Mouse (Mus musculus): ENCODE data around the gene Pilrb1. TPM values are rescaled to one million over a fixed set of nuclear protein-coding genes. Genes with fewer than 3 reads are reported as not detected.

Gene Pilrb1
- polyA plus RNA-seq, 1 experiment from 2014 or later, result not detected

- Histone ChIP-seq H3K9ac (no peak overlapping the region), H3K27me3 (ENCODE audit: control insufficient read depth, insufficient read depth, low read length) (no peaks in the 10 kb centered on the region), H3K4me1 (replicated peaks; ENCODE audit: control insufficient read depth, insufficient read depth, low read length) (no peaks in the 10 kb centered on the region), H3K9me3 (ENCODE audit: control insufficient read depth, low read length) (no peaks in the 10 kb centered on the region), H3K36me3 (replicated peaks; ENCODE audit: control insufficient read depth, insufficient read depth) (no peaks in the 10 kb centered on the region), H3K4me3 (replicated peaks; ENCODE audit: low read length) (no peak overlapping the region), H3K27ac (no peak overlapping the region), H3K4me2 (replicated peaks) (no peak overlapping the region)
- WGBS, result 70% methylated on average over 4 of the region's 4 CpGs
- DNase-seq (ENCODE audit: low spot score) (no peak), ATAC-seq (ENCODE audit: low FRiP score) (no peak)
Measured at GRCm38 (mm10) chr5:137822126-137822525, 35.8 kb downstream of the Pilrb1 start.

GRCm38 (mm10) chr5:137817466-137818222, 40.3 kb downstream of the Pilrb1 start:
- 84% methylated on average over 4 of the region's 4 CpGs for WGBS
- no peak overlapping the region for H3K4me3 ChIP-seq (replicated peaks; ENCODE audit: low read length)
- no peak overlapping the region for H3K27ac ChIP-seq
- no peaks in the 10 kb centered on the region for H3K36me3 ChIP-seq (replicated peaks; ENCODE audit: control insufficient read depth, insufficient read depth)
- no peak for DNase-seq (ENCODE audit: low spot score)
- no peaks in the 10 kb centered on the region for H3K27me3 ChIP-seq (ENCODE audit: control insufficient read depth, insufficient read depth, low read length)
- no peak overlapping the region for H3K4me2 ChIP-seq (replicated peaks)
- no peak for ATAC-seq (ENCODE audit: low FRiP score)
- no peaks in the 10 kb centered on the region for H3K4me1 ChIP-seq (replicated peaks; ENCODE audit: control insufficient read depth, insufficient read depth, low read length)
- H3K9me3 ChIP-seq (ENCODE audit: control insufficient read depth, low read length), result no peaks in the 10 kb centered on the region
- H3K9ac ChIP-seq, result no peak overlapping the region

GRCm38 (mm10) chr5:137808316-137808715, 49.6 kb downstream of the Pilrb1 start:
- Histone ChIP-seq H3K27me3 (ENCODE audit: control insufficient read depth, insufficient read depth, low read length) (no peaks in the 10 kb centered on the region), H3K36me3 (replicated peaks; ENCODE audit: control insufficient read depth, insufficient read depth) (no peaks in the 10 kb centered on the region), H3K4me2 (replicated peaks) (no peak overlapping the region), H3K9me3 (ENCODE audit: control insufficient read depth, low read length) (no peaks in the 10 kb centered on the region), H3K4me1 (replicated peaks; ENCODE audit: control insufficient read depth, insufficient read depth, low read length) (no peaks in the 10 kb centered on the region), H3K27ac (no peak overlapping the region), H3K9ac (no peak overlapping the region), H3K4me3 (replicated peaks; ENCODE audit: low read length) (no peak overlapping the region)
- DNase-seq (ENCODE audit: low spot score) (no peak), ATAC-seq (ENCODE audit: low FRiP score) (no peak)
- 83% methylated on average over 5 of the region's 5 CpGs for WGBS

- H3K4me1 ChIP-seq (replicated peaks; ENCODE audit: control insufficient read depth, insufficient read depth, low read length), result no peaks in the 10 kb centered on the region
- no peak for DNase-seq (ENCODE audit: low spot score)
- H3K9me3 ChIP-seq (ENCODE audit: control insufficient read depth, low read length), result no peaks in the 10 kb centered on the region
- H3K27ac ChIP-seq, result no peak overlapping the region
- no peak overlapping the region for H3K9ac ChIP-seq
- no peaks in the 10 kb centered on the region for H3K36me3 ChIP-seq (replicated peaks; ENCODE audit: control insufficient read depth, insufficient read depth)
- no peak overlapping the region for H3K4me3 ChIP-seq (replicated peaks; ENCODE audit: low read length)
- 83% methylated on average over 1 of the region's 1 CpGs for WGBS
- H3K4me2 ChIP-seq (replicated peaks), result no peak overlapping the region
- no peak for ATAC-seq (ENCODE audit: low FRiP score)
- H3K27me3 ChIP-seq (ENCODE audit: control insufficient read depth, insufficient read depth, low read length), result no peaks in the 10 kb centered on the region
Measured at GRCm38 (mm10) chr5:137806158-137806557, 51.7 kb downstream of the Pilrb1 start.

Other genes with a start within 250 kb of the Pilrb1 start
- gene Pcolce, start 244.3 kb downstream of the Pilrb1 start, polyA plus RNA-seq (2014; fragmentation: Nextera tagmentation; extraction: Ambion mirVana), result 23.9 and 28.5 TPM in 2 replicates
- 0.12 TPM in 1 of 2 replicates, not detected in the other for gene Fbxo24, start 229.1 kb downstream of the Pilrb1 start, polyA plus RNA-seq (2014; fragmentation: Nextera tagmentation; extraction: Ambion mirVana)
- 19.0 and 23.4 TPM in 2 replicates for gene Lrch4, start 229.0 kb downstream of the Pilrb1 start, polyA plus RNA-seq (2014; fragmentation: Nextera tagmentation; extraction: Ambion mirVana)
- 5.3 and 6.5 TPM in 2 replicates for gene Gm20605, start 228.9 kb downstream of the Pilrb1 start, polyA plus RNA-seq (2014; fragmentation: Nextera tagmentation; extraction: Ambion mirVana)
- 4.9 and 5.8 TPM in 2 replicates for gene Sap25, start 216.8 kb downstream of the Pilrb1 start, polyA plus RNA-seq (2014; fragmentation: Nextera tagmentation; extraction: Ambion mirVana)
- gene Irs3, start 212.4 kb downstream of the Pilrb1 start, polyA plus RNA-seq (2014; fragmentation: Nextera tagmentation; extraction: Ambion mirVana), result 0.15 TPM in 1 of 2 replicates, not detected in the other
- gene Agfg2, start 173.4 kb downstream of the Pilrb1 start, polyA plus RNA-seq (2014; fragmentation: Nextera tagmentation; extraction: Ambion mirVana), result 11.8 and 12.2 TPM in 2 replicates
- gene Nyap1, start 116.5 kb downstream of the Pilrb1 start, polyA plus RNA-seq (2014; fragmentation: Nextera tagmentation; extraction: Ambion mirVana), result 14.2 and 18.8 TPM in 2 replicates
- gene Tsc22d4, start 112.4 kb downstream of the Pilrb1 start, polyA plus RNA-seq (2014; fragmentation: Nextera tagmentation; extraction: Ambion mirVana), result 67.6 and 72.8 TPM in 2 replicates
- gene Ppp1r35, start 79.3 kb downstream of the Pilrb1 start, polyA plus RNA-seq (2014; fragmentation: Nextera tagmentation; extraction: Ambion mirVana), result 51.1 and 58.7 TPM in 2 replicates
- gene Mepce, start 70.5 kb downstream of the Pilrb1 start, polyA plus RNA-seq (2014; fragmentation: Nextera tagmentation; extraction: Ambion mirVana), result 11.0 and 11.7 TPM in 2 replicates
- 7.9 and 8.3 TPM in 2 replicates for gene Zcwpw1, start 70.3 kb downstream of the Pilrb1 start, polyA plus RNA-seq (2014; fragmentation: Nextera tagmentation; extraction: Ambion mirVana)
- 0.40 and 0.62 TPM in 2 replicates for gene Pilra, start 21.8 kb downstream of the Pilrb1 start, polyA plus RNA-seq (2014; fragmentation: Nextera tagmentation; extraction: Ambion mirVana)
- gene Pilrb2, start 13.7 kb upstream of the Pilrb1 start, polyA plus RNA-seq (2014; fragmentation: Nextera tagmentation; extraction: Ambion mirVana), result not detected in 2 replicates
- not detected in 2 replicates for gene Cyp3a13, start 63.5 kb upstream of the Pilrb1 start, polyA plus RNA-seq (2014; fragmentation: Nextera tagmentation; extraction: Ambion mirVana)
- 0.80 and 1.2 TPM in 2 replicates for gene Gjc3, start 105.0 kb upstream of the Pilrb1 start, polyA plus RNA-seq (2014; fragmentation: Nextera tagmentation; extraction: Ambion mirVana)
- not detected in 2 replicates for gene Azgp1, start 123.4 kb upstream of the Pilrb1 start, polyA plus RNA-seq (2014; fragmentation: Nextera tagmentation; extraction: Ambion mirVana)
- not detected in 2 replicates for gene Smok3a, start 163.2 kb upstream of the Pilrb1 start, polyA plus RNA-seq (2014; fragmentation: Nextera tagmentation; extraction: Ambion mirVana)
- gene Smok3b, start 163.3 kb upstream of the Pilrb1 start, polyA plus RNA-seq (2014; fragmentation: Nextera tagmentation; extraction: Ambion mirVana), result not detected in 2 replicates
- gene Smok3c, start 195.1 kb upstream of the Pilrb1 start, polyA plus RNA-seq (2014; fragmentation: Nextera tagmentation; extraction: Ambion mirVana), result not detected in 2 replicates
- gene Zkscan1, start 227.0 kb upstream of the Pilrb1 start, polyA plus RNA-seq (2014; fragmentation: Nextera tagmentation; extraction: Ambion mirVana), result 31.2 and 34.1 TPM in 2 replicates

Measured in hindbrain, embryonic 14.5 days (tissue).